In genomic region chr4:141741856-141742255, GRCm38 (mm10) we compare ENCODE assay signal across 12 mouse cellular contexts. TPM values are rescaled to one million over a fixed set of nuclear protein-coding genes. Genes with fewer than 3 reads are reported as not detected.
DNase-seq lines count a peak whose midpoint lies in the region; ATAC-seq lines count a peak whose summit lies in the region.
"Had no signal": no experiment of that assay in that cellular context is flagged by ENCODE, and none has a peak within 500 bp of the region (broad histone marks: within the 10 kb centered on the region; RNA-seq: fewer than 3 reads in every experiment).

No protein-coding gene starts in this region.

- no peaks in the 10 kb centered on the region for H3K9me3 ChIP-seq in intestine, embryonic 15.5 days
- H3K9me3 ChIP-seq in limb, embryonic 10.5 days (replicated peaks), result no peaks in the 10 kb centered on the region

- no peaks in the 10 kb centered on the region for H3K36me3 ChIP-seq in intestine, embryonic 15.5 days
- no peaks in the 10 kb centered on the region for H3K36me3 ChIP-seq in limb, embryonic 10.5 days

- H3K9ac ChIP-seq in intestine, embryonic 15.5 days, result no peak overlapping the region

- H3K4me1 ChIP-seq in intestine, embryonic 15.5 days (replicated peaks), result 0 out of 2 replicates have a peak, but pooled peaks cover 9% of the 10 kb centered on the region
- H3K4me1 ChIP-seq in limb, embryonic 10.5 days, result peaks cover 5% of the 10 kb centered on the region; the same call in 1 of the 2 replicates

- no peak overlapping the region for H3K4me3 ChIP-seq in intestine, embryonic 15.5 days (replicated peaks)
- no peak overlapping the region for H3K4me3 ChIP-seq in limb, embryonic 10.5 days

- no peak overlapping the region for H3K4me2 ChIP-seq in intestine, embryonic 15.5 days (replicated peaks)
- H3K4me2 ChIP-seq: midbrain, embryonic 11.5 days had no signal

- peak; percentile 89 for ATAC-seq in intestine, embryonic 15.5 days

- peak overlapping the region; percentile 42; the same call in 1 of the 2 replicates for H3K27ac ChIP-seq in intestine, embryonic 15.5 days
- H3K27ac ChIP-seq in limb, embryonic 10.5 days, result peak overlapping the region; percentile 0; the same call in 1 of the 2 replicates

- 34% methylated on average over 9 of the region's 9 CpGs for WGBS in intestine, embryonic 15.5 days
- 66% methylated on average over 9 of the region's 9 CpGs for WGBS in limb, embryonic 10.5 days

- H3K27me3 ChIP-seq in intestine, embryonic 15.5 days (replicated peaks), result no peaks in the 10 kb centered on the region
- H3K27me3 ChIP-seq in limb, embryonic 10.5 days (ENCODE audit: low read depth, poor library complexity, severe bottlenecking), result peaks cover 6% of the 10 kb centered on the region

- peak; percentile 36 for DNase-seq in lung, postnatal 25 days (ENCODE audit: low spot score)
- DNase-seq in lung, postnatal 10 days, result no peak
- no peak for DNase-seq in limb, embryonic 10.5 days (ENCODE audit: low spot score)
- DNase-seq in urinary bladder, postnatal 14 days (ENCODE audit: low spot score), result peak; percentile 76
- no peak for DNase-seq in left cerebral cortex, adult 9 months (ENCODE audit: low spot score in 2 of 2)
- DNase-seq in cerebellum, postnatal 14 days, result no peak
- DNase-seq in right cerebral cortex, adult 2 months (ENCODE audit: low spot score in 2 of 2), result no peak
- DNase-seq: embryo, embryonic 11 days; gastrocnemius, postnatal 25 days; thymus, postnatal 25 days had no signal

RNA-seq across cellular contexts. Expression of gene Agmat, which starts 4.6 kb away (rescaled TPM):
- 36.7 and 41.9 TPM in 2 replicates for polyA plus RNA-seq in intestine, embryonic 15.5 days (2015; fragmentation: Nextera tagmentation; extraction: Ambion mirVana)
- not detected in 2 replicates for polyA plus RNA-seq in limb, embryonic 10.5 days (2016; fragmentation: Nextera tagmentation; extraction: Ambion mirVana)
- polyA plus RNA-seq: midbrain, embryonic 11.5 days had no signal

RNA-seq across cellular contexts. Expression of gene Ddi2, which starts 18.6 kb away (rescaled TPM):
- polyA plus RNA-seq in intestine, embryonic 15.5 days (2015; fragmentation: Nextera tagmentation; extraction: Ambion mirVana), result 23.3 and 24.4 TPM in 2 replicates
- polyA plus RNA-seq in limb, embryonic 10.5 days (2016; fragmentation: Nextera tagmentation; extraction: Ambion mirVana), result 33.2 and 33.8 TPM in 2 replicates

RNA-seq across cellular contexts. Expression of gene Dnajc16, which starts 48.9 kb away (rescaled TPM):
- polyA plus RNA-seq in intestine, embryonic 15.5 days (2015; fragmentation: Nextera tagmentation; extraction: Ambion mirVana), result 4.2 and 4.4 TPM in 2 replicates
- 3.7 and 4.6 TPM in 2 replicates for polyA plus RNA-seq in limb, embryonic 10.5 days (2016; fragmentation: Nextera tagmentation; extraction: Ambion mirVana)

RNA-seq across cellular contexts. Expression of gene Casp9, which starts 51.6 kb away (rescaled TPM):
- polyA plus RNA-seq in intestine, embryonic 15.5 days (2015; fragmentation: Nextera tagmentation; extraction: Ambion mirVana), result 21.8 and 22.2 TPM in 2 replicates
- polyA plus RNA-seq in limb, embryonic 10.5 days (2016; fragmentation: Nextera tagmentation; extraction: Ambion mirVana), result 24.0 and 24.2 TPM in 2 replicates

RNA-seq across cellular contexts. Expression of gene Rsc1a1, which starts 56.5 kb away (rescaled TPM):
- not detected in 2 replicates for polyA plus RNA-seq in intestine, embryonic 15.5 days (2015; fragmentation: Nextera tagmentation; extraction: Ambion mirVana)
- 1.3 and 3.0 TPM in 2 replicates for polyA plus RNA-seq in limb, embryonic 10.5 days (2016; fragmentation: Nextera tagmentation; extraction: Ambion mirVana)

Comparison
In these comparisons a context has a peak if more than half of its experiments do, and no peak if none do; other contexts are left out.
1. DNase-seq: peak in lung, postnatal 25 days (single experiment) and urinary bladder, postnatal 14 days (single experiment); none in lung, postnatal 10 days (single experiment), limb, embryonic 10.5 days (single experiment), left cerebral cortex, adult 9 months (0 of 2), cerebellum, postnatal 14 days (0 of 2) and right cerebral cortex, adult 2 months (0 of 2).
2. RNA of gene Agmat, which starts 4.6 kb away (polyA plus RNA-seq): 36.7 to 41.9 TPM in intestine, embryonic 15.5 days; not detected in limb, embryonic 10.5 days; every median in the first group is over 10 times any median in the second.